Comparison of ENCODE assay signal across 19 mouse cellular contexts in the genomic region with DNA sequence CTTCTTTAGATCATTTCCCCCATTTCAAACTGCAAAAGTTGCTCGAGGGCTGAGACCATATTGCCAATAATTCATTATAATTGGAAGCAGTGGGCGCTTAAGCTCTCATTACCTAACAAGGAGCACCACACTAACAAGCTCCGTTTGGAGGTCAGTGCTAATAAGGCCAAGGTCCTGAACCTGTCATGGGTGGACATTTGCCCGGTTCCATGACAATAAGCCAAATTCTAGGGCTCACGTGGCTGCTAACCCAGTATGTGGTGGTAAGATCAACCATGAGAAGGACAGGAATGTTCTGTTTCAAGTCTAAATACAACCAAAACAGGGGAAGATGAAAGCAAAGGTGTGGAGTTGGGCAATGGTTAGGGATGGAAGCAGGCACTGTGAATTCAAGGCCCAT.
DNase-seq lines count a peak whose midpoint lies in the region.
"Had no signal": no experiment of that assay in that cellular context is flagged by ENCODE, and none has a peak within 500 bp of the region (broad histone marks: within the 10 kb centered on the region; RNA-seq: fewer than 3 reads in every experiment).

No protein-coding gene starts in this region.

- intact Hi-C loops in left cerebral cortex, postnatal 4 days (cut with DNase I) = no loop called here

- peak; percentile 8 for DNase-seq in adrenal gland, adult 2 months
- DNase-seq in adrenal gland, postnatal 36 days = no peak
- peak; percentile 24 for DNase-seq in embryo, embryonic 10 days (ENCODE audit: low spot score)
- DNase-seq in embryo, embryonic 9.5 days (ENCODE audit: extremely low spot score) = no peak
- DNase-seq in embryo, embryonic 10.5 days (ENCODE audit: low spot score) = peak; percentile 34
- peak; percentile 53 for DNase-seq in hindlimb bud, embryonic 11.5 days (ENCODE audit: extremely low spot score, low read depth, low spot score)
- DNase-seq in layer of hippocampus, postnatal 10 days (ENCODE audit: low spot score in 2 of 2) = no peak
- DNase-seq in left cerebral cortex, postnatal 4 days = no peak
- DNase-seq: adrenal gland, postnatal 10 days; forebrain, postnatal 0 days; gastrocnemius, postnatal 10 days; heart, postnatal 14 days; kidney, postnatal 25 days; layer of hippocampus, postnatal 36 days; liver, postnatal 0 days; lung, postnatal 36 days; right cerebral cortex, postnatal 4 days; thymus, adult 2 months; thymus, postnatal 36 days had no signal

Comparison
In these comparisons a context has a peak if more than half of its experiments do, and no peak if none do; other contexts are left out.
1. DNase-seq: peak in adrenal gland, adult 2 months (single experiment), embryo, embryonic 10 days (single experiment), embryo, embryonic 10.5 days (single experiment) and hindlimb bud, embryonic 11.5 days (single experiment); none in adrenal gland, postnatal 36 days (0 of 2), embryo, embryonic 9.5 days (single experiment), layer of hippocampus, postnatal 10 days (0 of 2) and left cerebral cortex, postnatal 4 days (single experiment).